Comparison of ENCODE assay signal across 11 mouse cellular contexts in genomic region chr6:120174028-120174601, GRCm38 (mm10).
DNase-seq lines count a peak whose midpoint lies in the region; ATAC-seq lines count a peak whose summit lies in the region.
"Had no signal": no experiment of that assay in that cellular context is flagged by ENCODE, and none has a peak within 500 bp of the region (broad histone marks: within the 10 kb centered on the region; RNA-seq: fewer than 3 reads in every experiment).

No protein-coding gene starts in this region.

- no peaks in the 10 kb centered on the region for H3K36me3 ChIP-seq in hindbrain, embryonic 11.5 days (ENCODE audit: control insufficient read depth, insufficient read depth, low read length)
- H3K36me3 ChIP-seq in hindbrain, embryonic 14.5 days (replicated peaks; ENCODE audit: control insufficient read depth, insufficient read depth): no peaks in the 10 kb centered on the region
- H3K36me3 ChIP-seq in kidney, embryonic 16.5 days (ENCODE audit: insufficient read depth, low read length): no peaks in the 10 kb centered on the region
- H3K36me3 ChIP-seq: lung, embryonic 15.5 days had no signal

- H3K9me3 ChIP-seq in hindbrain, embryonic 11.5 days (ENCODE audit: control insufficient read depth, low read length): no peaks in the 10 kb centered on the region
- H3K9me3 ChIP-seq in hindbrain, embryonic 14.5 days (ENCODE audit: control insufficient read depth, low read length): no peaks in the 10 kb centered on the region
- no peaks in the 10 kb centered on the region for H3K9me3 ChIP-seq in kidney, embryonic 16.5 days (ENCODE audit: low read length)
- H3K9me3 ChIP-seq: lung, embryonic 15.5 days had no signal

- DNase-seq in hindbrain, embryonic 11.5 days (ENCODE audit: low spot score): no peak
- no peak for DNase-seq in hindbrain, embryonic 14.5 days (ENCODE audit: low spot score)
- DNase-seq in frontal cortex, postnatal 10 days (ENCODE audit: low spot score in 2 of 2): no peak
- DNase-seq in right cerebral cortex, postnatal 10 days (ENCODE audit: low spot score in 2 of 2): no peak
- DNase-seq: cerebellum, adult 9-11 months had no signal

- no peak overlapping the region for H3K4me2 ChIP-seq in hindbrain, embryonic 11.5 days (replicated peaks; ENCODE audit: low read depth, low read length)
- no peak overlapping the region for H3K4me2 ChIP-seq in hindbrain, embryonic 14.5 days (replicated peaks)
- no peak overlapping the region for H3K4me2 ChIP-seq in kidney, embryonic 16.5 days (replicated peaks; ENCODE audit: low read depth, low read length)
- H3K4me2 ChIP-seq: lung, embryonic 15.5 days had no signal

- no peak overlapping the region for H3K4me3 ChIP-seq in hindbrain, embryonic 11.5 days (ENCODE audit: low read depth, low read length)
- no peak overlapping the region for H3K4me3 ChIP-seq in hindbrain, embryonic 14.5 days (replicated peaks; ENCODE audit: low read length)
- H3K4me3 ChIP-seq in kidney, embryonic 16.5 days (ENCODE audit: low read length): no peak overlapping the region
- H3K4me3 ChIP-seq: lung, embryonic 15.5 days had no signal

- no peak for ATAC-seq in hindbrain, embryonic 11.5 days (ENCODE audit: low FRiP score)
- no peak for ATAC-seq in hindbrain, embryonic 14.5 days (ENCODE audit: low FRiP score)
- ATAC-seq in erythroid progenitor cell, adult 5-6 weeks (replicated peaks; ENCODE audit: low FRiP score, poor library complexity, severe bottlenecking): peak; percentile 57
- ATAC-seq in kidney, embryonic 16.5 days (ENCODE audit: low FRiP score, low TSS enrichment): peak; percentile 86
- ATAC-seq in megakaryocyte-erythroid progenitor cell, adult 5-6 weeks (replicated peaks; ENCODE audit: low FRiP score, low TSS enrichment, poor library complexity, severe bottlenecking): peak; percentile 28
- no peak for ATAC-seq in inflammation-experienced regulatory T-cells, adult 6 months
- ATAC-seq: forebrain, embryonic 14.5 days had no signal

- WGBS in hindbrain, embryonic 11.5 days: 78% methylated on average over 6 of the region's 6 CpGs
- 76% methylated on average over 6 of the region's 6 CpGs for WGBS in hindbrain, embryonic 14.5 days
- 73% methylated on average over 6 of the region's 6 CpGs for WGBS in kidney, embryonic 16.5 days

- H3K27ac ChIP-seq in hindbrain, embryonic 11.5 days (ENCODE audit: low read depth, low read length): 0 out of 2 replicates have a peak overlapping the region, but pooled peaks have one; percentile 9
- no peak overlapping the region for H3K27ac ChIP-seq in hindbrain, embryonic 14.5 days
- H3K27ac ChIP-seq in kidney, embryonic 16.5 days (ENCODE audit: low read length): peak overlapping the region; percentile 37; the same call in 1 of the 2 replicates
- H3K27ac ChIP-seq: lung, embryonic 15.5 days had no signal

- no peak overlapping the region for H3K9ac ChIP-seq in hindbrain, embryonic 11.5 days (ENCODE audit: low read depth, low read length)
- H3K9ac ChIP-seq in hindbrain, embryonic 14.5 days: no peak overlapping the region
- no peak overlapping the region for H3K9ac ChIP-seq in kidney, embryonic 16.5 days (replicated peaks; ENCODE audit: low read length)
- H3K9ac ChIP-seq: lung, embryonic 15.5 days had no signal

- H3K4me1 ChIP-seq in hindbrain, embryonic 11.5 days (replicated peaks; ENCODE audit: control insufficient read depth, insufficient read depth, low read length): no peaks in the 10 kb centered on the region
- H3K4me1 ChIP-seq in hindbrain, embryonic 14.5 days (replicated peaks; ENCODE audit: control insufficient read depth, insufficient read depth, low read length): no peaks in the 10 kb centered on the region
- no peaks in the 10 kb centered on the region for H3K4me1 ChIP-seq in kidney, embryonic 16.5 days (ENCODE audit: insufficient read depth, low read length)

- no peaks in the 10 kb centered on the region for H3K27me3 ChIP-seq in hindbrain, embryonic 11.5 days (ENCODE audit: control insufficient read depth, insufficient read depth, low read length)
- H3K27me3 ChIP-seq in hindbrain, embryonic 14.5 days (ENCODE audit: control insufficient read depth, insufficient read depth, low read length): no peaks in the 10 kb centered on the region
- H3K27me3 ChIP-seq in kidney, embryonic 16.5 days (ENCODE audit: insufficient read depth, low read length): no peaks in the 10 kb centered on the region
- H3K27me3 ChIP-seq: lung, embryonic 15.5 days had no signal

Comparison
In these comparisons a context has a peak if more than half of its experiments do, and no peak if none do; other contexts are left out.
1. ATAC-seq: peak in erythroid progenitor cell, adult 5-6 weeks (single experiment), kidney, embryonic 16.5 days (single experiment) and megakaryocyte-erythroid progenitor cell, adult 5-6 weeks (single experiment); none in hindbrain, embryonic 11.5 days (single experiment), hindbrain, embryonic 14.5 days (single experiment) and inflammation-experienced regulatory T-cells, adult 6 months (single experiment).